Mouse (Mus musculus): Measurements from ENCODE around the gene Gm20503. TPM values are rescaled to one million over a fixed set of nuclear protein-coding genes. Genes with fewer than 3 reads are reported as not detected.

Gm20503 gene
- polyA plus RNA-seq, 1 experiment from 2014 or later = 8.4 TPM

DNA sequence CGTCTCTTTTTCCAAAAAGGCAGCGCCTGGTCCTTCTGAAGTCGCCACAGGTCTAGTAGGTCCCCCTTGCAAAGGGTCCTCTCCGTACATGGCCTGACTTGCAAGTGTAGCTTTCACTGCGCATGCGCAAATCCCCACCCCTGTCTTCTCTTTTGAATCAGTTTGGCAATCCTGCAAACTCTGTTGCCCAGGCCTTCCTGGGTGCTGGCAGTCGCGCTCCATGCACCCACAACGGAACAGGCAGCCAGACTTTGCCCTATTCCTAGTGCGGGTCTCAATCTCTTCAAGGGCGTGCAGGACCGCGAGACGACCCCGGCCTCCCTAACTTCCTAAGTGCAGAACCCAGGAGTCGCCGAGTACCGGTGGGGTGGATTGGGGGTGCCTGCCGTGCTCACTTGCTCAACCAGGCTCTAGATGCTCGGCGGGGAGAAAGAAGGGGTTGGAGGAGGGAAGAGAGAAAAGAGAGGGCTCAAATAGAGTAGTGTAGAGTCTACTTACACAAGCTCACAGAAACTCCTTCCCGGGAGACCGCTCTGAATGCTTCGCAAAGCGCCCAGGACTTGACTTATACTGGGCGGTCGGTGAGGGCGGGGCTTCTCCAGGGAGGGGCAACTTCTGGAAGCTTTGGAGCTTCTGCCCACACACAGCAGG is 16.3 kb upstream of the Gm20503 start, which contains the start of gene Ptgr1:
Gene Ptgr1 (minus strand): TSS at position 580 of the 651 bp plus-strand sequence.
- no peaks in the 10 kb centered on the region for H3K36me3 ChIP-seq (ENCODE audit: control insufficient read depth, insufficient read depth, low read length)
- peak within 1 kb of the TSS; percentile 95 for H3K4me2 ChIP-seq (ENCODE audit: low read length)
- no peaks in the 10 kb centered on the region for H3K9me3 ChIP-seq (ENCODE audit: control insufficient read depth, low read length)
- H3K27me3 ChIP-seq (replicated peaks; ENCODE audit: control insufficient read depth, insufficient read depth, low read length) = no peaks in the 10 kb centered on the region
- peaks cover 4% of the 10 kb centered on the region for H3K4me1 ChIP-seq (ENCODE audit: control insufficient read depth, insufficient read depth, low read depth, low read length)
- WGBS = 1% methylated on average over 28 of the region's 28 CpGs
- peak within 1 kb of the TSS; percentile 55 for H3K4me3 ChIP-seq (ENCODE audit: low read length)
- H3K9ac ChIP-seq (ENCODE audit: low read depth, low read length) = peak within 1 kb of the TSS; percentile 64
- H3K27ac ChIP-seq (ENCODE audit: low read depth, low read length) = peak within 1 kb of the TSS; percentile 31
- peak; percentile 88 for ATAC-seq

GRCm38 (mm10) chr4:58989303-58989898 is 13.6 kb upstream of the Gm20503 start:
- Histone ChIP-seq H3K4me1 (ENCODE audit: control insufficient read depth, insufficient read depth, low read depth, low read length) (peaks cover 4% of the 10 kb centered on the region), H3K27ac (ENCODE audit: low read depth, low read length) (no peak overlapping the region), H3K4me2 (ENCODE audit: low read length) (no peak overlapping the region), H3K9ac (ENCODE audit: low read depth, low read length) (no peak overlapping the region), H3K9me3 (ENCODE audit: control insufficient read depth, low read length) (no peaks in the 10 kb centered on the region), H3K36me3 (ENCODE audit: control insufficient read depth, insufficient read depth, low read length) (no peaks in the 10 kb centered on the region), H3K4me3 (ENCODE audit: low read length) (no peak overlapping the region), H3K27me3 (replicated peaks; ENCODE audit: control insufficient read depth, insufficient read depth, low read length) (no peaks in the 10 kb centered on the region)
- WGBS = 79% methylated on average over 7 of the region's 7 CpGs
- no peak for ATAC-seq

GRCm38 (mm10) chr4:58990609-58991434 is 12.2 kb upstream of the Gm20503 start:
- H3K4me1 ChIP-seq (ENCODE audit: control insufficient read depth, insufficient read depth, low read depth, low read length) = peaks cover 4% of the 10 kb centered on the region
- H3K36me3 ChIP-seq (ENCODE audit: control insufficient read depth, insufficient read depth, low read length) = no peaks in the 10 kb centered on the region
- no peak overlapping the region for H3K4me2 ChIP-seq (ENCODE audit: low read length)
- no peaks in the 10 kb centered on the region for H3K27me3 ChIP-seq (replicated peaks; ENCODE audit: control insufficient read depth, insufficient read depth, low read length)
- H3K9ac ChIP-seq (ENCODE audit: low read depth, low read length) = no peak overlapping the region
- H3K4me3 ChIP-seq (ENCODE audit: low read length) = no peak overlapping the region
- ATAC-seq = no peak
- H3K27ac ChIP-seq (ENCODE audit: low read depth, low read length) = no peak overlapping the region
- 82% methylated on average over 17 of the region's 17 CpGs for WGBS
- no peaks in the 10 kb centered on the region for H3K9me3 ChIP-seq (ENCODE audit: control insufficient read depth, low read length)

DNA sequence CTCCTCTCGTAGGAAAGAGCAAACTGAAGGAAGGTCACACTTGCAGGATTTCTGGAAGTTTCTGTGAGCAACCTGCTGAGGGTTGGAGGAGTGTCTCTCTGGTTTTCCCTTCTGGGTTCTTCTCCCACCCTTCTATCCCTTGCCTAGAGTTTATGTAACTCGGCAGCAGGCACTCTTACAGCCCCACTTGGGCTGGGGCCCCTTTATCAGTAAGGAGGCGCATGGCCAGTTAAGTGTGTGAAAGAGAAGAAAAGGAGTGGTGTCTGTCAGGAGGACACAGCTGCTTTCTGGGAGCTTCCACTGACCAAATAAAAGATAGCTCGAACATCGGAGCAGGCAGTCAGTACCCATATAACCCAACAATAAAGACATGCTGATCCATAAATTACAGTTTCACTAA is 10.8 kb upstream of the Gm20503 start:
- H3K4me2 ChIP-seq (ENCODE audit: low read length) = no peak overlapping the region
- no peak for ATAC-seq
- no peaks in the 10 kb centered on the region for H3K9me3 ChIP-seq (ENCODE audit: control insufficient read depth, low read length)
- H3K27ac ChIP-seq (ENCODE audit: low read depth, low read length) = no peak overlapping the region
- no peaks in the 10 kb centered on the region for H3K36me3 ChIP-seq (ENCODE audit: control insufficient read depth, insufficient read depth, low read length)
- 78% methylated on average over 5 of the region's 5 CpGs for WGBS
- H3K4me1 ChIP-seq (ENCODE audit: control insufficient read depth, insufficient read depth, low read depth, low read length) = no peaks in the 10 kb centered on the region; the same call in 1 of the 2 replicates
- no peak overlapping the region for H3K4me3 ChIP-seq (ENCODE audit: low read length)
- no peaks in the 10 kb centered on the region for H3K27me3 ChIP-seq (replicated peaks; ENCODE audit: control insufficient read depth, insufficient read depth, low read length)
- no peak overlapping the region for H3K9ac ChIP-seq (ENCODE audit: low read depth, low read length)

DNA sequence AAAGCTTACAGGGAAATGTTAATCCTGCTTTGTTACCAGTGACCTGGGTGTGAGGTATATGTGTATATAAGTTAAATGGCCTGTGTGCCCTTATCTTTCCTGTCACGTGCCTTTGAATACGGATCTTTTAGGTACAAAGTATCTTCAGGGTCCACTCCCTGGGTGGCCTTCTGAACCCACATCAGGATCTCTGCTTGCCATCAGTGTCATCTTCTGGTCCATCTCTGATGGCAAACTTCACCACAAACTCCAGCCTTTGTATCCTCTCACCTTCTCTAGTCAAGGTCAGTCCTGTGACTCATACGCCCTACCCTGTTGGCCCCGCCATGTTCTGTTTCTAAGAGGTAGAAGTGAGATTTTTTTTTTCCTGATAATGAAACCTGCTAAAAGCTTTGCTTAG is 8.2 kb upstream of the Gm20503 start, which contains the start of gene Dnajc25:
Gene Dnajc25 (plus strand): TSS at position 301 of the 400 bp plus-strand sequence.
- H3K27me3 ChIP-seq (replicated peaks; ENCODE audit: control insufficient read depth, insufficient read depth, low read length) = no peaks in the 10 kb centered on the region
- ATAC-seq = no peak
- H3K27ac ChIP-seq (ENCODE audit: low read depth, low read length) = no peak within 1 kb of the TSS
- no peaks in the 10 kb centered on the region for H3K9me3 ChIP-seq (ENCODE audit: control insufficient read depth, low read length)
- H3K4me1 ChIP-seq (ENCODE audit: control insufficient read depth, insufficient read depth, low read depth, low read length) = no peaks in the 10 kb centered on the region
- H3K9ac ChIP-seq (ENCODE audit: low read depth, low read length) = no peak within 1 kb of the TSS
- no peaks in the 10 kb centered on the region for H3K36me3 ChIP-seq (ENCODE audit: control insufficient read depth, insufficient read depth, low read length)
- 94% methylated on average over 4 of the region's 4 CpGs for WGBS
- H3K4me3 ChIP-seq (ENCODE audit: low read length) = no peak within 1 kb of the TSS
- H3K4me2 ChIP-seq (ENCODE audit: low read length) = no peak within 1 kb of the TSS

DNA sequence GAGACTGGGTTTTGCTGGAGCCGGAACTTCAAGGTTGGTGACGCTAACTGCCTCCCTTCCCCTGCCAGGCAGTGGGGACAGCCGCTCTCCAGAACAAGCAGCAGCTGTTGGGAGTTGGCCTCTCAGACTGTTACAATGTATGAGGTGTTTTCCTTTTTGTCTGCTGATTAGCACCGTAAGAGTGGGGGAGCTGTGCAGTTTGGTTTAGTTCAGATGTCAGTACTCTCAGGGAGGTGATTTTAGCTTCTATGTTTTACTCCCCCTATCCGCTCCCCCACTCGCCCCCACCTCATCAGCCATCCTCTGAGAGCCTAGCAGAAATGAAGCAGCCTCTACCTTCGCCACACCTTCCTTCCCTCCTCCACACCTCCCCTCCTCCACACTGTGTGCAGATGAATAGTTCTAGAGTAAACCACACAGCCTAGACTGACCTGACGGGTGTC is 7.7 kb upstream of the Gm20503 start:
- no peak overlapping the region for H3K9ac ChIP-seq (ENCODE audit: low read depth, low read length)
- H3K4me3 ChIP-seq (ENCODE audit: low read length) = no peak overlapping the region
- H3K36me3 ChIP-seq (ENCODE audit: control insufficient read depth, insufficient read depth, low read length) = no peaks in the 10 kb centered on the region
- H3K4me2 ChIP-seq (ENCODE audit: low read length) = no peak overlapping the region
- no peak overlapping the region for H3K27ac ChIP-seq (ENCODE audit: low read depth, low read length)
- 80% methylated on average over 8 of the region's 8 CpGs for WGBS
- no peaks in the 10 kb centered on the region for H3K4me1 ChIP-seq (ENCODE audit: control insufficient read depth, insufficient read depth, low read depth, low read length)
- no peaks in the 10 kb centered on the region for H3K9me3 ChIP-seq (ENCODE audit: control insufficient read depth, low read length)
- no peaks in the 10 kb centered on the region for H3K27me3 ChIP-seq (replicated peaks; ENCODE audit: control insufficient read depth, insufficient read depth, low read length)
- no peak for ATAC-seq

DNA sequence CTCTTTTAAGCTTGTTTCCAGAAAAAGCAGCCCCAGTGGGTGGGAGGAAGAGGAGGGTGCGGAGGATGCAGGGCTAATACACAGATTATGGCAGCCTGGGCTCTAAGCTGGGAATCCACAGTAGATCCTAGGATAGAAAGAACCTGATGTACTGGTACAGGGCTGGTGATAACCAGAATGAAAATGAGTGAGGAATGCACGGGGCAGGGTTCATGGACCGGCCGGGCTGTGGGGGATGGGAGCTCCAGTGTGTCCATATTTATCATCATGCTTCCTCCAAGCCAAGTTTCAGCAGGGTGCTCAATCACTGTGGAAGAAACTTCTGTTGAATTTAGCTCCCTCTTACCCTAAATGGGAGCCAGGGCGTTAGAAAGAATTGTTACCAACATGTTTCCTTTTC is 5.9 kb upstream of the Gm20503 start:
- ATAC-seq = no peak
- Histone ChIP-seq H3K36me3 (ENCODE audit: control insufficient read depth, insufficient read depth, low read length) (no peaks in the 10 kb centered on the region), H3K9ac (ENCODE audit: low read depth, low read length) (no peak overlapping the region), H3K4me1 (ENCODE audit: control insufficient read depth, insufficient read depth, low read depth, low read length) (no peaks in the 10 kb centered on the region), H3K27me3 (replicated peaks; ENCODE audit: control insufficient read depth, insufficient read depth, low read length) (no peaks in the 10 kb centered on the region), H3K9me3 (ENCODE audit: control insufficient read depth, low read length) (no peaks in the 10 kb centered on the region), H3K4me2 (ENCODE audit: low read length) (no peak overlapping the region), H3K4me3 (ENCODE audit: low read length) (no peak overlapping the region), H3K27ac (ENCODE audit: low read depth, low read length) (no peak overlapping the region)
- WGBS = 59% methylated on average over 5 of the region's 5 CpGs

- WGBS = 83% methylated on average over 1 of the region's 1 CpGs
- ATAC-seq = no peak
- Histone ChIP-seq H3K36me3 (ENCODE audit: control insufficient read depth, insufficient read depth, low read length) (no peaks in the 10 kb centered on the region), H3K27ac (ENCODE audit: low read depth, low read length) (no peak overlapping the region), H3K9me3 (ENCODE audit: control insufficient read depth, low read length) (no peaks in the 10 kb centered on the region), H3K4me3 (ENCODE audit: low read length) (no peak overlapping the region), H3K27me3 (replicated peaks; ENCODE audit: control insufficient read depth, insufficient read depth, low read length) (no peaks in the 10 kb centered on the region), H3K9ac (ENCODE audit: low read depth, low read length) (no peak overlapping the region), H3K4me2 (ENCODE audit: low read length) (no peak overlapping the region), H3K4me1 (ENCODE audit: control insufficient read depth, insufficient read depth, low read depth, low read length) (peaks cover 3% of the 10 kb centered on the region; the same call in 1 of the 2 replicates)
Observed at GRCm38 (mm10) chr4:58998688-58999087, 4.3 kb upstream of the Gm20503 start.

- no peaks in the 10 kb centered on the region for H3K36me3 ChIP-seq (ENCODE audit: control insufficient read depth, insufficient read depth, low read length)
- ATAC-seq = no peak
- no peak overlapping the region for H3K27ac ChIP-seq (ENCODE audit: low read depth, low read length)
- H3K4me3 ChIP-seq (ENCODE audit: low read length) = no peak overlapping the region
- 5% methylated on average over 2 of the region's 2 CpGs for WGBS
- peaks cover 12% of the 10 kb centered on the region for H3K4me1 ChIP-seq (ENCODE audit: control insufficient read depth, insufficient read depth, low read depth, low read length)
- H3K9me3 ChIP-seq (ENCODE audit: control insufficient read depth, low read length) = no peaks in the 10 kb centered on the region
- H3K9ac ChIP-seq (ENCODE audit: low read depth, low read length) = no peak overlapping the region
- H3K27me3 ChIP-seq (replicated peaks; ENCODE audit: control insufficient read depth, insufficient read depth, low read length) = no peaks in the 10 kb centered on the region
- no peak overlapping the region for H3K4me2 ChIP-seq (ENCODE audit: low read length)
Observed at GRCm38 (mm10) chr4:58999686-59000085, 3.3 kb upstream of the Gm20503 start.
